Mouse (Mus musculus) CD4-positive naive resting alpha-beta T cell, adult 76 days (primary cell): ENCODE data around the gene Bnipl. TPM values are rescaled to one million over a fixed set of nuclear protein-coding genes. Genes with fewer than 3 reads are reported as not detected.

ENCODE experiments used
- total RNA-seq: library from RNA; stranded (reverse); gene quantifications from one replicate; pipeline ENCODE4 v1.2.4, GENCODE M21; 2023

Gene Bnipl
- not detected for total RNA-seq

GRCm38 (mm10) chr3:95250783-95251424 is at the start of gene Bnipl:
Gene Bnipl, minus strand, starts transcription at chr3:95251193.

GRCm38 (mm10) chr3:95281216-95282126 is 30.5 kb upstream of the Bnipl start, which contains the start of the genes Mindy1 and Prune1:
Gene Mindy1, plus strand, starts transcription at chr3:95281345.
Gene Prune1, minus strand, starts transcription at chr3:95282076.

GRCm38 (mm10) chr3:95241498-95241897 is 9.5 kb downstream of the Bnipl start, which contains the start of gene Gm128:
Gene Gm128, minus strand, starts transcription at chr3:95241598.

GRCm38 (mm10) chr3:95231298-95232221 is 19.4 kb downstream of the Bnipl start, which contains the start of gene Mllt11:
Gene Mllt11, minus strand, starts transcription at chr3:95232171.

GRCm38 (mm10) chr3:95228148-95228893 is 22.7 kb downstream of the Bnipl start, which contains the start of gene Cdc42se1:
Gene Cdc42se1, plus strand, starts transcription at chr3:95228732.

GRCm38 (mm10) chr3:95217255-95218134 is 33.5 kb downstream of the Bnipl start, which contains the start of gene Gabpb2:
Gene Gabpb2, minus strand, starts transcription at chr3:95217916.

Other genes starting within 250 kb of the Bnipl start
- 68.3 TPM for gene Zfp687, start 235.7 kb downstream of the Bnipl start, total RNA-seq
- 137 TPM for gene Psmd4, start 208.6 kb downstream of the Bnipl start, total RNA-seq
- 51.7 TPM for gene Pip5k1a, start 144.3 kb downstream of the Bnipl start, total RNA-seq
- gene Vps72, start 140.2 kb downstream of the Bnipl start, total RNA-seq: 52.3 TPM
- 1.4 TPM for gene Tmod4, start 126.7 kb downstream of the Bnipl start, total RNA-seq
- 86.1 TPM for gene Scnm1, start 117.2 kb downstream of the Bnipl start, total RNA-seq
- 9.2 TPM for gene Lysmd1, start 117.1 kb downstream of the Bnipl start, total RNA-seq
- 86.6 TPM for gene Tnfaip8l2, start 108.8 kb downstream of the Bnipl start, total RNA-seq
- gene Sema6c, start 90.7 kb downstream of the Bnipl start, total RNA-seq: 2.3 TPM
- 71.0 TPM for gene Gabpb2, start 33.3 kb downstream of the Bnipl start, total RNA-seq
- 203 TPM for gene Cdc42se1, start 22.5 kb downstream of the Bnipl start, total RNA-seq
- gene Mllt11, start 19.0 kb downstream of the Bnipl start, total RNA-seq: 4.5 TPM
- gene Gm128, start 9.6 kb downstream of the Bnipl start, total RNA-seq: 0.29 TPM
- 16.7 TPM for gene Mindy1, start 30.2 kb upstream of the Bnipl start, total RNA-seq
- gene Prune1, start 30.9 kb upstream of the Bnipl start, total RNA-seq: 5.7 TPM
- gene Anxa9, start 56.0 kb upstream of the Bnipl start, total RNA-seq: 0.29 TPM
- gene Cers2, start 63.6 kb upstream of the Bnipl start, total RNA-seq: 101 TPM
- 30.0 TPM for gene Setdb1, start 106.0 kb upstream of the Bnipl start, total RNA-seq
- gene 4930558C23Rik, start 151.6 kb upstream of the Bnipl start, total RNA-seq: not detected
- gene Arnt, start 183.2 kb upstream of the Bnipl start, total RNA-seq: 95.5 TPM
- gene Ctsk, start 248.1 kb upstream of the Bnipl start, total RNA-seq: 0.62 TPM